Mouse (Mus musculus) bone marrow, adult 2 months (tissue): Measurements from ENCODE around the gene Il1rapl2.

ENCODE experiments used
- CTCF ChIP-seq: fragments of 200-500 bp; IDR thresholded peaks from 2 replicates; pipeline ENCODE4 v1.5.1; 2011; ENCODE audit warnings: low read length, control low read depth; ENCODE audit not compliant: control insufficient read depth, insufficient read depth
- POLR2A ChIP-seq: fragments of 200-500 bp; IDR thresholded peaks from 2 replicates; pipeline ENCODE4 v1.6.1; 2011; ENCODE audit warnings: low read depth, mild to moderate bottlenecking, control low read depth, low read length, borderline replicate concordance; ENCODE audit not compliant: control insufficient read depth

- no peak for TF ChIP-seq CTCF
- TF ChIP-seq POLR2A = no peak
These were observed 1152.0 kb downstream of the Il1rapl2 start for GRCm38 (mm10) chrX:138722372-138722771.
